Mouse (Mus musculus) MEL (cell line): ENCODE data around the gene Map3k3.

Experiments used
- CTCF ChIP-seq, 3 experiments: IDR thresholded peaks in 2 of 3; conservative IDR thresholded peaks in 1 of 3; 2 replicates each; pipeline ENCODE4 v1.5.1; 2011 to 2012; ENCODE audit warnings: low read length in 3 of 3, low read depth in 2 of 3, mild to moderate bottlenecking in 2 of 3, improper control_type of control experiment in 1 of 3, inconsistent platforms in 1 of 3, mixed read lengths in 1 of 3, moderate library complexity in 1 of 3; ENCODE audit not compliant: control insufficient read depth in 1 of 3, insufficient read depth in 1 of 3, poor library complexity in 1 of 3, severe bottlenecking in 1 of 3
- E2F4 ChIP-seq: IDR thresholded peaks from 2 replicates; pipeline ENCODE4 v1.6.1; 2011; ENCODE audit warnings: low read depth, low read length, improper control_type of control experiment, borderline replicate concordance
- ELF1 ChIP-seq: IDR thresholded peaks from 2 replicates; pipeline ENCODE4 v1.6.1; 2014; ENCODE audit warnings: low read depth, mild to moderate bottlenecking, inconsistent platforms, low read length, improper control_type of control experiment, moderate library complexity
- ETS1 ChIP-seq: IDR thresholded peaks from 2 replicates; pipeline ENCODE4 v1.6.1; 2012; ENCODE audit warnings: low read depth, mild to moderate bottlenecking, inconsistent platforms, low read length, improper control_type of control experiment, moderate library complexity
- GATA1 ChIP-seq: IDR thresholded peaks from 2 replicates; pipeline ENCODE4 v1.6.1; 2011; ENCODE audit warnings: low read depth, low read length, improper control_type of control experiment
- NELFE ChIP-seq: IDR thresholded peaks from 2 replicates; pipeline ENCODE4 v1.6.1; 2011; ENCODE audit warnings: low read depth, low read length, improper control_type of control experiment
- POLR2A ChIP-seq, 2 experiments: IDR thresholded peaks; 2 replicates each; pipeline ENCODE4 v1.6.1; 2011 to 2012; ENCODE audit warnings: low read length in 2 of 2, mild to moderate bottlenecking in 2 of 2, control low read depth in 1 of 2, improper control_type of control experiment in 1 of 2, low read depth in 1 of 2, moderate library complexity in 1 of 2; ENCODE audit not compliant: control insufficient read depth in 1 of 2, insufficient read depth in 1 of 2, poor library complexity in 1 of 2
- POLR2AphosphoS5 ChIP-seq: IDR thresholded peaks from 2 replicates; pipeline ENCODE4 v1.6.1; 2012; ENCODE audit warnings: low read depth, borderline replicate concordance, mild to moderate bottlenecking, inconsistent platforms, low read length, moderate library complexity, mixed read lengths
- RCOR1 ChIP-seq: IDR thresholded peaks from 2 replicates; pipeline ENCODE4 v1.6.1; 2012; ENCODE audit warnings: low read depth, mild to moderate bottlenecking, inconsistent platforms, low read length, improper control_type of control experiment
- TAL1 ChIP-seq: IDR thresholded peaks from 2 replicates; pipeline ENCODE4 v1.6.1; 2012; ENCODE audit warnings: mild to moderate bottlenecking, inconsistent platforms, low read length, moderate library complexity, mixed read lengths
- USF1 ChIP-seq: IDR thresholded peaks from 2 replicates; pipeline ENCODE4 v1.6.1; 2014; ENCODE audit warnings: low read depth, mild to moderate bottlenecking, inconsistent platforms, low read length, improper control_type of control experiment, moderate library complexity
- ZC3H11A ChIP-seq: IDR thresholded peaks from 2 replicates; pipeline ENCODE4 v1.6.1; 2012; ENCODE audit warnings: low read depth, mild to moderate bottlenecking, inconsistent platforms, low read length, improper control_type of control experiment
- ZKSCAN1 ChIP-seq: IDR thresholded peaks from 2 replicates; pipeline ENCODE4 v1.6.1; 2012; ENCODE audit warnings: low read depth, mild to moderate bottlenecking, inconsistent platforms, low read length, improper control_type of control experiment, moderate library complexity

- TF ChIP-seq POLR2A (IDR thresholded peaks at IDR 0.05; ENCODE audit: control insufficient read depth in 1 of 2, insufficient read depth in 1 of 2, low read depth in 1 of 2, low read length in 2 of 2, poor library complexity in 1 of 2) (no peak), ETS1 (no peak), TAL1 (no peak), RCOR1 (no peak), NELFE (no peak), POLR2AphosphoS5 (no peak), USF1 (no peak), E2F4 (no peak), CTCF (IDR thresholded peaks at IDR 0.05 in 2 of 3, conservative IDR thresholded peaks at IDR 0.05 in 1 of 3; ENCODE audit: control insufficient read depth in 1 of 3, insufficient read depth in 1 of 3, low read depth in 2 of 3, low read length in 3 of 3, poor library complexity in 1 of 3, severe bottlenecking in 1 of 3) (peak; percentile 33 to 67 (median 65); a peak in 5 of 6 replicates), ZKSCAN1 (no peak), ZC3H11A (no peak), ELF1 (no peak), GATA1 (no peak)
These were observed 73.9 kb downstream of the Map3k3 start for GRCm38 (mm10) chr11:106158081-106158929.
